Mouse (Mus musculus): ENCODE data around the gene Sat1.

DNA sequence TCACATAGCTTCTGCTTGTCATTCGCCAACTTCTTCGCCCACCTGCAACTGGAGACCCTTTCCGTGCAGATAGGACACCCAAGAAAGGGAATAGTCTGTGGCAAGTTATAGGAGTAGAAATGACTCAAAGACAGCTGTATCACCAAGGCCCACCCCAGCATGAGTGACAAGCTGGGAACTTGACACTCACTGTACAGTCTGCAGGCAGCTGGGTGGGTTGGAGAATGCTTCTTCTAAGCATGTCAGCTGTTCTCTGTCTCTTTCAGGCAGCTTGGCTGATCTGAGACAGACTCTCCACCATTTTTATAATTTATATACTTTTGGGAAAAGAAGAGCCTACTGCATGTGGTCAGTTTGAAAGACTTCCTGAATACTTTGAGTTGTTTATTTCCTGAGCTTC is 48.6 kb downstream of the Sat1 start:
- TF ChIP-seq MAFK (IDR thresholded peaks at IDR 0.05; ENCODE audit: insufficient read depth, low read depth, low read length): no peak
- TF ChIP-seq CHD2 (IDR thresholded peaks at IDR 0.05; ENCODE audit: low read depth, low read length): no peak
- no peak for TF ChIP-seq ZNF384 (IDR thresholded peaks at IDR 0.05; ENCODE audit: low read depth, low read length)
- no peak for TF ChIP-seq ZC3H11A (IDR thresholded peaks at IDR 0.05; ENCODE audit: borderline replicate concordance, low read depth, low read length)
- TF ChIP-seq HCFC1 (IDR thresholded peaks at IDR 0.05; ENCODE audit: borderline replicate concordance, insufficient read depth, low read length): no peak

Data from ES-E14 (cell line).